Mouse (Mus musculus) cerebellum, adult 2 months (tissue): Measurements from ENCODE around the gene Acap1.

Source experiments
- CTCF ChIP-seq: fragments of 200-500 bp; IDR thresholded peaks from 2 replicates; pipeline ENCODE4 v1.5.1; 2011; ENCODE audit warnings: low read depth, mild to moderate bottlenecking, control low read depth, low read length, moderate library complexity, borderline replicate concordance; ENCODE audit not compliant: insufficient read depth
- POLR2A ChIP-seq: fragments of 200-500 bp; IDR thresholded peaks from 2 replicates; pipeline ENCODE4 v1.6.1; 2011; ENCODE audit warnings: low read length, control low read depth, borderline replicate concordance; ENCODE audit not compliant: insufficient read depth

DNA sequence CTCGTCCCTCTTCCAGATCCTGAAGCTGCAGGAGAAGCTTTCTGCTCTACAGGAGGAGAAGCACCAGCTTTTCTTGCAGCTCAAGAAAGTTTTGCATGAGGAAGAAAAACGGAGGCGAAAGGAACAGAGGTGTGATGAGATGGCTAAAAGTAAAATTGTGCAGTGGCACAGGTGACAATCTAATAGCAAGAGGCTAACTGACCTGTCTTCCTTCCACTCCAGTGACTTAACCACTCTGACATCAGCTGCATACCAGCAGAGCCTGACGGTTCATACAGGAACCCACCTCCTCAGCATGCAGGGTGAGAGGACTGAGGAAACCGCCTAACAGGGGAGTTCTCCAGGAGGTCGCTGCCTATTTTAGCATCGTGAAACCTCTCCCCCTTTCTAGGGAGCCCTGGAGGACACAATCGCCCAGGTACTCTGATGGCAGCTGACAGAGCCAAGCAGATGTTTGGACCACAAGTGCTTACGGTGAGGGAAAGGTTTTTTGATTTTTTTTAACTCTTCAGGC is 19.6 kb upstream of the Acap1 start:
- TF ChIP-seq CTCF (no peak), POLR2A (no peak)
